Comparison of ENCODE assay signal across 29 mouse cellular contexts in genomic region chr16:78934298-78934697, GRCm38 (mm10). TPM values are rescaled to one million over a fixed set of nuclear protein-coding genes. Genes with fewer than 3 reads are reported as not detected.
"Had no signal": no experiment of that assay in that cellular context is flagged by ENCODE, and none has a peak within 500 bp of the region (broad histone marks: within the 10 kb centered on the region; RNA-seq: fewer than 3 reads in every experiment).

No protein-coding gene starts in this region.

- H3K4me3 ChIP-seq: embryonic facial prominence, embryonic 10.5 days; embryonic facial prominence, embryonic 12.5 days; embryonic facial prominence, embryonic 13.5 days; embryonic facial prominence, embryonic 15.5 days; erythroblast, embryonic 14.5 days; forebrain, embryonic 10.5 days; forebrain, embryonic 12.5 days; forebrain, embryonic 13.5 days; forebrain, embryonic 15.5 days; heart, adult 2 months had no signal

- H3K4me2 ChIP-seq: embryonic facial prominence, embryonic 12.5 days; embryonic facial prominence, embryonic 13.5 days; embryonic facial prominence, embryonic 15.5 days; forebrain, embryonic 12.5 days; forebrain, embryonic 13.5 days; forebrain, embryonic 15.5 days had no signal

- H3K9me3 ChIP-seq: embryonic facial prominence, embryonic 10.5 days; embryonic facial prominence, embryonic 12.5 days; embryonic facial prominence, embryonic 13.5 days; embryonic facial prominence, embryonic 15.5 days; forebrain, embryonic 10.5 days; forebrain, embryonic 12.5 days; forebrain, embryonic 13.5 days; forebrain, embryonic 15.5 days had no signal

- H3K27me3 ChIP-seq: embryonic facial prominence, embryonic 15.5 days; forebrain, embryonic 13.5 days; forebrain, embryonic 15.5 days had no signal

- H3K27ac ChIP-seq: embryonic facial prominence, embryonic 10.5 days; embryonic facial prominence, embryonic 12.5 days; embryonic facial prominence, embryonic 13.5 days; embryonic facial prominence, embryonic 15.5 days; forebrain, embryonic 10.5 days; forebrain, embryonic 12.5 days; forebrain, embryonic 13.5 days; forebrain, embryonic 15.5 days; heart, adult 2 months had no signal

- H3K36me3 ChIP-seq: embryonic facial prominence, embryonic 10.5 days; embryonic facial prominence, embryonic 12.5 days; embryonic facial prominence, embryonic 13.5 days; embryonic facial prominence, embryonic 15.5 days; forebrain, embryonic 10.5 days; forebrain, embryonic 12.5 days; forebrain, embryonic 15.5 days had no signal

- ATAC-seq: forebrain, embryonic 13.5 days; forebrain, embryonic 14.5 days; forebrain, embryonic 15.5 days; forebrain, embryonic 16.5 days; forebrain, postnatal 0 days had no signal

- DNase-seq: cerebellum, adult 9-10 months; cerebellum, adult 9-11 months; cerebellum, postnatal 10 days; cerebellum, postnatal 14 days; cerebellum, postnatal 25 days; cerebellum, postnatal 36 days; embryo, embryonic 11 days; forebrain, postnatal 0 days; gastrocnemius, adult 2 months; gastrocnemius, postnatal 10 days; gastrocnemius, postnatal 14 days; gastrocnemius, postnatal 25 days; gastrocnemius, postnatal 36 days; heart, adult 11 months; heart, adult 18-20 months; heart, adult 2 months had no signal

- H3K9ac ChIP-seq: embryonic facial prominence, embryonic 12.5 days; embryonic facial prominence, embryonic 13.5 days; embryonic facial prominence, embryonic 15.5 days; forebrain, embryonic 12.5 days; forebrain, embryonic 13.5 days; forebrain, embryonic 15.5 days; forebrain, postnatal 0 days had no signal

RNA-seq across cellular contexts. Expression of gene Chodl, which starts 3.5 kb away (rescaled TPM):
- total RNA-seq: common myeloid progenitor, adult 5-6 weeks; granulocyte monocyte progenitor cell, adult 5-6 weeks had no signal
- polyA plus RNA-seq: erythroblast, embryonic 14.5 days had no signal
